Mouse (Mus musculus): ENCODE results near the gene Fam20a. TPM values are rescaled to one million over a fixed set of nuclear protein-coding genes. Genes with fewer than 3 reads are reported as not detected.
A peak's percentile ranks its signal among the peaks of the same experiment; 100 is the strongest.

The Fam20a gene
- total and polyA plus RNA-seq, 3 experiments: 5.8 to 6.3 (median 6.1) TPM

GRCm38 (mm10) chr11:109653201-109653600, 68.9 kb downstream of the Fam20a start:
- no peak for DNase-seq
- Histone ChIP-seq H3K4me1 (ENCODE audit: control insufficient read depth, insufficient read depth, low read length) (peaks cover 25% of the 10 kb centered on the region), H3K9ac (ENCODE audit: low read depth, low read length) (peak overlapping the region; percentile 37; the same call in 1 of the 2 replicates), H3K36me3 (ENCODE audit: control insufficient read depth, insufficient read depth, low read length) (peaks cover 40% of the 10 kb centered on the region), H3K27me3 (ENCODE audit: control insufficient read depth, insufficient read depth, low read length) (no peaks in the 10 kb centered on the region), H3K4me3 (peak overlapping the region; percentile 90), H3K27ac (peak overlapping the region; percentile 99), H3K79me2 (replicated peaks; ENCODE audit: control insufficient read depth, insufficient read depth, low read length) (peaks cover 8% of the 10 kb centered on the region)
- 19% methylated on average over 8 of the region's 8 CpGs for WGBS
- TF ChIP-seq POLR2A (IDR thresholded peaks at IDR 0.05; ENCODE audit: insufficient read depth, low read depth, low read length): no peak
- TF ChIP-seq CTCF (IDR thresholded peaks at IDR 0.05): no peak
- TF ChIP-seq EP300 (IDR thresholded peaks at IDR 0.05; ENCODE audit: insufficient read depth, low read depth, low read length): 0 out of 2 replicates have a peak, but pooled peaks have one; percentile 16
- intact Hi-C loops (cut with DNase I): loop anchor here (2.0 to 5.0 kb wide), 2 partner anchors 14 to 41 kb away; partner anchors contain the start of gene Wipi1

GRCm38 (mm10) chr11:109652505-109652904, 69.6 kb downstream of the Fam20a start:
- peaks cover 8% of the 10 kb centered on the region for H3K79me2 ChIP-seq (replicated peaks; ENCODE audit: control insufficient read depth, insufficient read depth, low read length)
- H3K36me3 ChIP-seq (ENCODE audit: control insufficient read depth, insufficient read depth, low read length): peaks cover 40% of the 10 kb centered on the region
- H3K27me3 ChIP-seq (ENCODE audit: control insufficient read depth, insufficient read depth, low read length): no peaks in the 10 kb centered on the region
- peak overlapping the region; percentile 99 for H3K27ac ChIP-seq
- TF ChIP-seq CTCF (IDR thresholded peaks at IDR 0.05) (no peak), EP300 (IDR thresholded peaks at IDR 0.05; ENCODE audit: insufficient read depth, low read depth, low read length) (no peak), POLR2A (IDR thresholded peaks at IDR 0.05; ENCODE audit: insufficient read depth, low read depth, low read length) (no peak)
- peak overlapping the region; percentile 90 for H3K4me3 ChIP-seq
- DNase-seq: no peak
- intact Hi-C loops (cut with DNase I): loop anchor here (2.0 to 5.0 kb wide), 2 partner anchors 14 to 40 kb away; partner anchors contain the start of gene Wipi1
- 8% methylated on average over 6 of the region's 6 CpGs for WGBS
- peak overlapping the region; percentile 57; the same call in 1 of the 2 replicates for H3K9ac ChIP-seq (ENCODE audit: low read depth, low read length)
- peaks cover 25% of the 10 kb centered on the region for H3K4me1 ChIP-seq (ENCODE audit: control insufficient read depth, insufficient read depth, low read length)

GRCm38 (mm10) chr11:109651566-109652024, 70.5 kb downstream of the Fam20a start:
- under 1% methylated on average over 21 of the region's 21 CpGs for WGBS
- H3K4me1 ChIP-seq (ENCODE audit: control insufficient read depth, insufficient read depth, low read length): peaks cover 25% of the 10 kb centered on the region
- H3K79me2 ChIP-seq (replicated peaks; ENCODE audit: control insufficient read depth, insufficient read depth, low read length): peaks cover 6% of the 10 kb centered on the region
- TF ChIP-seq POLR2A (IDR thresholded peaks at IDR 0.05; ENCODE audit: insufficient read depth, low read depth, low read length) (no peak), CTCF (IDR thresholded peaks at IDR 0.05) (no peak), EP300 (IDR thresholded peaks at IDR 0.05; ENCODE audit: insufficient read depth, low read depth, low read length) (no peak)
- H3K9ac ChIP-seq (ENCODE audit: low read depth, low read length): peak overlapping the region; percentile 97
- intact Hi-C loops (cut with DNase I): loop anchor here (2.0 to 5.0 kb wide), 3 partner anchors 15 to 39 kb away; partner anchors contain the start of gene Wipi1
- DNase-seq: peak; percentile 39 to 55
- peak overlapping the region; percentile 99 for H3K27ac ChIP-seq
- H3K36me3 ChIP-seq (ENCODE audit: control insufficient read depth, insufficient read depth, low read length): peaks cover 35% of the 10 kb centered on the region
- peak overlapping the region; percentile 90 for H3K4me3 ChIP-seq
- H3K27me3 ChIP-seq (ENCODE audit: control insufficient read depth, insufficient read depth, low read length): no peaks in the 10 kb centered on the region

- no peak for TF ChIP-seq CTCF (IDR thresholded peaks at IDR 0.05)
- TF ChIP-seq POLR2A (IDR thresholded peaks at IDR 0.05; ENCODE audit: insufficient read depth, low read depth, low read length): peak; percentile 91
- 0 out of 2 replicates have a peak, but pooled peaks have one; percentile 31 for TF ChIP-seq EP300 (IDR thresholded peaks at IDR 0.05; ENCODE audit: insufficient read depth, low read depth, low read length)
- Histone ChIP-seq H3K9ac (ENCODE audit: low read depth, low read length) (peak overlapping the region; percentile 97), H3K36me3 (ENCODE audit: control insufficient read depth, insufficient read depth, low read length) (peaks cover 29% of the 10 kb centered on the region), H3K27me3 (ENCODE audit: control insufficient read depth, insufficient read depth, low read length) (no peaks in the 10 kb centered on the region), H3K27ac (peak overlapping the region; percentile 99), H3K79me2 (replicated peaks; ENCODE audit: control insufficient read depth, insufficient read depth, low read length) (peaks cover 3% of the 10 kb centered on the region), H3K4me3 (peak overlapping the region; percentile 90), H3K4me1 (ENCODE audit: control insufficient read depth, insufficient read depth, low read length) (peaks cover 22% of the 10 kb centered on the region)
- under 1% methylated on average over 90 of the region's 90 CpGs for WGBS
- peak; percentile 96 for DNase-seq
- intact Hi-C loops (cut with DNase I): loop anchor here (2.0 to 5.0 kb wide), 2 partner anchors 28 to 39 kb away; partner anchors contain the start of gene Wipi1
Measured at GRCm38 (mm10) chr11:109650788-109651565, 71.1 kb downstream of the Fam20a start.

- Histone ChIP-seq H3K79me2 (replicated peaks; ENCODE audit: control insufficient read depth, insufficient read depth, low read length) (peaks cover 3% of the 10 kb centered on the region), H3K27me3 (ENCODE audit: control insufficient read depth, insufficient read depth, low read length) (no peaks in the 10 kb centered on the region), H3K4me1 (ENCODE audit: control insufficient read depth, insufficient read depth, low read length) (peaks cover 22% of the 10 kb centered on the region), H3K27ac (peak overlapping the region; percentile 99), H3K9ac (ENCODE audit: low read depth, low read length) (peak overlapping the region; percentile 36), H3K36me3 (ENCODE audit: control insufficient read depth, insufficient read depth, low read length) (peaks cover 21% of the 10 kb centered on the region), H3K4me3 (peak overlapping the region; percentile 90)
- TF ChIP-seq POLR2A (IDR thresholded peaks at IDR 0.05; ENCODE audit: insufficient read depth, low read depth, low read length): peak; percentile 64
- no peak for TF ChIP-seq EP300 (IDR thresholded peaks at IDR 0.05; ENCODE audit: insufficient read depth, low read depth, low read length)
- no peak for TF ChIP-seq CTCF (IDR thresholded peaks at IDR 0.05)
- intact Hi-C loops (cut with DNase I): loop anchor here (2.0 to 5.0 kb wide), 2 partner anchors 27 to 38 kb away; partner anchors contain the start of gene Wipi1
- DNase-seq: peak; percentile 81 to 85
- 2% methylated on average over 31 of the region's 31 CpGs for WGBS
Measured at GRCm38 (mm10) chr11:109649975-109650701, 71.9 kb downstream of the Fam20a start.
